Comparison of ENCODE assay signal across 9 mouse cellular contexts in genomic region chr9:44130581-44131275, GRCm38 (mm10). TPM values are rescaled to one million over a fixed set of nuclear protein-coding genes. Genes with fewer than 3 reads are reported as not detected.
A peak's percentile ranks its signal among the peaks of the same experiment; 100 is the strongest.
DNase-seq lines count a peak whose midpoint lies in the region; ATAC-seq and TF ChIP-seq lines count a peak whose summit lies in the region.
"Had no signal": no experiment of that assay in that cellular context is flagged by ENCODE, and none has a peak within 500 bp of the region (broad histone marks: within the 10 kb centered on the region; RNA-seq: fewer than 3 reads in every experiment).

No protein-coding gene starts in this region.

- H3K27me3 ChIP-seq in intestine, embryonic 16.5 days (replicated peaks; ENCODE audit: control insufficient read depth, insufficient read depth, low read length): peaks cover 15% of the 10 kb centered on the region

- peak; percentile 23; the same call in 1 of the 2 replicates for TF ChIP-seq POLR2A in lung, adult 2 months (IDR thresholded peaks at IDR 0.05; ENCODE audit: borderline replicate concordance, extremely low read depth, low read depth, low read length)

- TF ChIP-seq CTCF in lung, adult 2 months (IDR thresholded peaks at IDR 0.05; ENCODE audit: insufficient read depth, low read length): no peak

- ATAC-seq in CD4-positive, CD25-positive, alpha-beta regulatory T cell, adult 4 months: peak; percentile 14
- ATAC-seq in intestine, embryonic 16.5 days: peak; percentile 27
- ATAC-seq in granulocyte monocyte progenitor cell, adult 5-6 weeks (replicated peaks; ENCODE audit: poor library complexity, severe bottlenecking): no peak

- DNase-seq in adrenal gland, postnatal 25 days: peak; percentile 29
- DNase-seq in heart, adult 11 months: peak; percentile 98
- no peak for DNase-seq in lung, adult 2 months
- peak; percentile 84 for DNase-seq in retina, postnatal 1 day
- DNase-seq in urinary bladder, postnatal 36 days (ENCODE audit: low spot score in 2 of 2): no peak

- peak overlapping the region; percentile 61 for H3K9ac ChIP-seq in intestine, embryonic 16.5 days (ENCODE audit: low read depth, low read length)

- no peaks in the 10 kb centered on the region for H3K9me3 ChIP-seq in intestine, embryonic 16.5 days (ENCODE audit: control insufficient read depth, low read length)

- peak overlapping the region; percentile 91 for H3K27ac ChIP-seq in intestine, embryonic 16.5 days (ENCODE audit: low read length)

- H3K36me3 ChIP-seq in intestine, embryonic 16.5 days (ENCODE audit: control insufficient read depth, insufficient read depth, low read length): no peaks in the 10 kb centered on the region

- peak overlapping the region; percentile 63 for H3K4me2 ChIP-seq in intestine, embryonic 16.5 days (ENCODE audit: low read depth, low read length)

- WGBS in intestine, embryonic 16.5 days: 18% methylated on average over 18 of the region's 19 CpGs
- 26% methylated on average over 19 of the region's 19 CpGs for WGBS in lung, adult 2 months

- peaks cover 42% of the 10 kb centered on the region for H3K4me1 ChIP-seq in intestine, embryonic 16.5 days (ENCODE audit: control insufficient read depth, insufficient read depth, low read length)
- H3K4me1 ChIP-seq in lung, adult 2 months (ENCODE audit: control insufficient read depth, insufficient read depth, low read length): peaks cover 16% of the 10 kb centered on the region

- H3K4me3 ChIP-seq in intestine, embryonic 16.5 days (ENCODE audit: low read length): peak overlapping the region; percentile 41
- peak overlapping the region; percentile 26 for H3K4me3 ChIP-seq in lung, adult 2 months (replicated peaks; ENCODE audit: extremely low read depth, low read depth, low read length)

RNA-seq across cellular contexts. Expression of gene Mcam, which starts 3.5 kb away (rescaled TPM):
- polyA plus RNA-seq in CD4-positive, CD25-positive, alpha-beta regulatory T cell, adult 4 months (2017; shearing (Covaris generic)): under 1 TPM in 1 of 2 experiments, not detected in 1; 0.34 TPM
- total RNA-seq in adrenal gland, postnatal 25 days (2021): 32.2 and 32.9 TPM in 2 replicates
- 42.9 and 45.1 TPM in 2 replicates for polyA plus RNA-seq in intestine, embryonic 16.5 days (2015; fragmentation: Nextera tagmentation; extraction: Ambion mirVana)
- polyA plus RNA-seq in lung, adult 2 months (2012; rRNA removed): 170 and 209 TPM in 2 replicates
- total RNA-seq in granulocyte monocyte progenitor cell, adult 5-6 weeks (2014; fragmentation: Nextera tagmentation): not detected in 2 replicates
- 0.47 and 1.7 TPM in 2 replicates for total RNA-seq in granulocyte monocyte progenitor cell, adult 5-6 weeks (2017)

RNA-seq across cellular contexts. Expression of gene Rnf26, which starts 17.4 kb away (rescaled TPM):
- 1 to 10 TPM; 4.9 to 5.0 TPM for polyA plus RNA-seq in CD4-positive, CD25-positive, alpha-beta regulatory T cell, adult 4 months (2017; shearing (Covaris generic))
- total RNA-seq in adrenal gland, postnatal 25 days (2021): 30.3 and 36.4 TPM in 2 replicates
- 45.4 and 48.1 TPM in 2 replicates for polyA plus RNA-seq in intestine, embryonic 16.5 days (2015; fragmentation: Nextera tagmentation; extraction: Ambion mirVana)
- 24.6 and 25.0 TPM in 2 replicates for polyA plus RNA-seq in lung, adult 2 months (2012; rRNA removed)
- total RNA-seq in granulocyte monocyte progenitor cell, adult 5-6 weeks (2014; fragmentation: Nextera tagmentation): 44.9 and 55.6 TPM in 2 replicates
- 17.8 and 19.3 TPM in 2 replicates for total RNA-seq in granulocyte monocyte progenitor cell, adult 5-6 weeks (2017)

RNA-seq across cellular contexts. Expression of gene Gm49380, which starts 17.4 kb away (rescaled TPM):
- polyA plus RNA-seq in CD4-positive, CD25-positive, alpha-beta regulatory T cell, adult 4 months (2017; shearing (Covaris generic)): not detected
- 0.82 and 1.5 TPM in 2 replicates for total RNA-seq in adrenal gland, postnatal 25 days (2021)
- polyA plus RNA-seq in intestine, embryonic 16.5 days (2015; fragmentation: Nextera tagmentation; extraction: Ambion mirVana): 0.05 and 0.12 TPM in 2 replicates
- polyA plus RNA-seq in lung, adult 2 months (2012; rRNA removed): 0.27 TPM in 1 of 2 replicates, not detected in the other
- not detected in 2 replicates for total RNA-seq in granulocyte monocyte progenitor cell, adult 5-6 weeks (2014; fragmentation: Nextera tagmentation)
- total RNA-seq in granulocyte monocyte progenitor cell, adult 5-6 weeks (2017): not detected in 2 replicates
- total RNA-seq: common myeloid progenitor, adult 5-6 weeks had no signal

RNA-seq across cellular contexts. Expression of gene C1qtnf5, which starts 23.7 kb away (rescaled TPM):
- not detected for polyA plus RNA-seq in CD4-positive, CD25-positive, alpha-beta regulatory T cell, adult 4 months (2017; shearing (Covaris generic))
- 9.9 and 10.9 TPM in 2 replicates for total RNA-seq in adrenal gland, postnatal 25 days (2021)
- 2.7 and 3.0 TPM in 2 replicates for polyA plus RNA-seq in intestine, embryonic 16.5 days (2015; fragmentation: Nextera tagmentation; extraction: Ambion mirVana)
- polyA plus RNA-seq in lung, adult 2 months (2012; rRNA removed): 29.0 and 31.0 TPM in 2 replicates
- not detected in 2 replicates for total RNA-seq in granulocyte monocyte progenitor cell, adult 5-6 weeks (2014; fragmentation: Nextera tagmentation)
- not detected in 2 replicates for total RNA-seq in granulocyte monocyte progenitor cell, adult 5-6 weeks (2017)
- total RNA-seq: common myeloid progenitor, adult 5-6 weeks had no signal

RNA-seq across cellular contexts. Expression of gene Mfrp, which starts 29.2 kb away (rescaled TPM):
- polyA plus RNA-seq in CD4-positive, CD25-positive, alpha-beta regulatory T cell, adult 4 months (2017; shearing (Covaris generic)): not detected
- not detected in 2 replicates for total RNA-seq in adrenal gland, postnatal 25 days (2021)
- 0.18 and 0.24 TPM in 2 replicates for polyA plus RNA-seq in intestine, embryonic 16.5 days (2015; fragmentation: Nextera tagmentation; extraction: Ambion mirVana)
- polyA plus RNA-seq in lung, adult 2 months (2012; rRNA removed): 0.25 and 0.34 TPM in 2 replicates
- not detected in 2 replicates for total RNA-seq in granulocyte monocyte progenitor cell, adult 5-6 weeks (2014; fragmentation: Nextera tagmentation)
- total RNA-seq in granulocyte monocyte progenitor cell, adult 5-6 weeks (2017): 0.15 TPM in 1 of 2 replicates, not detected in the other
- total RNA-seq: common myeloid progenitor, adult 5-6 weeks had no signal

Comparison
In these comparisons a context has a peak if more than half of its experiments do, and no peak if none do; other contexts are left out.
1. DNase-seq: peak in adrenal gland, postnatal 25 days (single experiment), heart, adult 11 months (single experiment) and retina, postnatal 1 day (single experiment); none in lung, adult 2 months (single experiment) and urinary bladder, postnatal 36 days (0 of 2).
2. RNA of gene Mcam, which starts 3.5 kb away (polyA plus RNA-seq): 170 to 209 TPM in lung, adult 2 months and 42.9 to 45.1 TPM in intestine, embryonic 16.5 days; 0.34 TPM in CD4-positive, CD25-positive, alpha-beta regulatory T cell, adult 4 months; every median in the first group is over 10 times any median in the second.